Mouse (Mus musculus): Measurements from ENCODE around the gene Rlbp1. TPM values are rescaled to one million over a fixed set of nuclear protein-coding genes. Genes with fewer than 3 reads are reported as not detected.

Gene Rlbp1
- 0.04 TPM for polyA plus RNA-seq (2012; fragmentation: generic; extraction: Trizol)
- long read RNA-seq, experiment 1 = 0 reads
- long read RNA-seq, experiment 2 = 0 reads

DNA sequence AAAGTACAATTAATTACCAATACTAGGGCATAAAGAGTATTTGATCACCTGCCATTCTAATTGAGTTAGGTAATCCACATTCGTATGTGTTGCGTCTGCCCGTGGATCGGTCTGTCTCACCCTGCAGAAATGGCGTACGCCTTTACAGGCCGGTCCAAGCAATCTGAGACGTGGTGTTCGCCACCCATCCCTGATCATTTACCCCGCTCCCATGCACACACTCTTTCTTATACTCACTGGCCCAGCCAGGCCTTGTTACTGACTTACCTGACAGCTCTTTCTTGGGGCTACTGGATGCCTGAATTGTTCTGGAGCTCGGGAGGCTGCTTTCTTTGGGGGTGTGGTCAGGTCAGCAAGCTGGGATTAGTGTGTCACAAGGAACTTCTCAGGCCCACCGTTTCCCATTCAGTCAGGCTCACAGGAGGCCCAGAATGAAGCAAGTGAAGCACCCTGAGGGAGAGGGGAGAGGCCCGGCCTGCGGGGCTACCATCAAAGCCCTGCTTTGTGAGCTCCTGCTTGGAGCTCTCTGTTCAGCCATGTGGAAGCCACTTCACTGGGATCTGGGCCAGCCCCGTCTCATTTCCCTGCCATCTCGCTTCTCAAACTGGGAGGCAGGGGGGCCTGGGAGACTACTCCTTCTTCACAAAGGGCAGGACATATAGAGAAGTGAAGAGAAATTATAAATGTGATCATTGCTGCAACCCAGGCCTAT is at the start of gene Rlbp1:
Gene Rlbp1 (minus strand): TSS at position 627 of the 712 bp plus-strand sequence.
- TF ChIP-seq CEBPB (IDR thresholded peaks at IDR 0.05; ENCODE audit: low read depth) = no peak
- TF ChIP-seq MYOG (IDR thresholded peaks at IDR 0.05; ENCODE audit: control insufficient read depth, extremely low read depth, insufficient read length) = no peak
- no peak for TF ChIP-seq USF1 (IDR thresholded peaks at IDR 0.05; ENCODE audit: low read depth)
- TF ChIP-seq MYOD1 (IDR thresholded peaks at IDR 0.05; ENCODE audit: control insufficient read depth, insufficient read length, low read depth) = no peak
- TF ChIP-seq CTCF (IDR thresholded peaks at IDR 0.05; ENCODE audit: control insufficient read depth, insufficient read depth, insufficient read length) = no peak
- no peak for TF ChIP-seq FOSL1 (IDR thresholded peaks at IDR 0.05; ENCODE audit: insufficient read depth, low read length, poor library complexity, severe bottlenecking)
- no peak for TF ChIP-seq MAX (IDR thresholded peaks at IDR 0.05)
- no peak within 1 kb of the TSS for H3K4me3 ChIP-seq (ENCODE audit: insufficient read depth, poor library complexity, severe bottlenecking)
- H3K79me3 ChIP-seq (ENCODE audit: low read depth) = no peaks in the 10 kb centered on the region
- no peak within 1 kb of the TSS for H3ac ChIP-seq (ENCODE audit: control insufficient read depth, insufficient read length, low read depth)
- H3K27me3 ChIP-seq (ENCODE audit: control insufficient read depth, insufficient read depth, insufficient read length) = peaks cover 23% of the 10 kb centered on the region
- no peaks in the 10 kb centered on the region for H3K36me3 ChIP-seq (ENCODE audit: control insufficient read depth, insufficient read depth)
- H3K79me2 ChIP-seq (ENCODE audit: control insufficient read depth, insufficient read depth) = no peaks in the 10 kb centered on the region

DNA sequence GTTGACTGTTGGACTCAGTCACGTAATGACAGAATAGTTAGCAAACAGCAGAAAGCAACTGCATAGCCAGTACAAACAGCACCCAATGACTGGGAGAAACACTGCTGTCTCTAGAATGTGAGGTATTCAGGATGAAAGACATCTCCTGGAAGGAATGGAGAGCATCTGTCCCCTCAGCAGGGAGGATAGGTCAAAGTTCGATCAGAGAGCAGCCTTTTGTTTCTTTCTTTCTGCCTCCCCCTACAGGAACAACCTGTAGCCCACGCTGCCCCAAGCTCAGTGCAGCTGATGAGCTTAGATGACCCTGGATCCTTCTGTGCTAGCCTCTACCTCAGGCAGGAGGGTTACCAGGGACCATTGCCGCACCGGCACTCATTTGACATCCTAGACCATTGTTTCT is 41.4 kb upstream of the Rlbp1 start:
- Histone ChIP-seq H3K36me3 (ENCODE audit: control insufficient read depth, insufficient read depth) (no peaks in the 10 kb centered on the region), H3K79me3 (ENCODE audit: low read depth) (no peaks in the 10 kb centered on the region), H3ac (ENCODE audit: control insufficient read depth, insufficient read length, low read depth) (no peak overlapping the region), H3K79me2 (ENCODE audit: control insufficient read depth, insufficient read depth) (no peaks in the 10 kb centered on the region), H3K4me3 (ENCODE audit: insufficient read depth, poor library complexity, severe bottlenecking) (no peak overlapping the region), H3K27me3 (ENCODE audit: control insufficient read depth, insufficient read depth, insufficient read length) (no peaks in the 10 kb centered on the region)
- TF ChIP-seq USF1 (IDR thresholded peaks at IDR 0.05; ENCODE audit: low read depth) (no peak), FOSL1 (IDR thresholded peaks at IDR 0.05; ENCODE audit: insufficient read depth, low read length, poor library complexity, severe bottlenecking) (no peak), MYOG (IDR thresholded peaks at IDR 0.05; ENCODE audit: control insufficient read depth, extremely low read depth, insufficient read length) (no peak), CEBPB (IDR thresholded peaks at IDR 0.05; ENCODE audit: low read depth) (no peak), CTCF (IDR thresholded peaks at IDR 0.05; ENCODE audit: control insufficient read depth, insufficient read depth, insufficient read length) (no peak), MAX (IDR thresholded peaks at IDR 0.05) (no peak), MYOD1 (IDR thresholded peaks at IDR 0.05; ENCODE audit: control insufficient read depth, insufficient read length, low read depth) (no peak)

GRCm38 (mm10) chr7:79425804-79426203 is 39.0 kb upstream of the Rlbp1 start:
- H3K4me3 ChIP-seq (ENCODE audit: insufficient read depth, poor library complexity, severe bottlenecking) = no peak overlapping the region
- H3ac ChIP-seq (ENCODE audit: control insufficient read depth, insufficient read length, low read depth) = no peak overlapping the region
- TF ChIP-seq MYOD1 (IDR thresholded peaks at IDR 0.05; ENCODE audit: control insufficient read depth, insufficient read length, low read depth) = no peak
- no peak for TF ChIP-seq FOSL1 (IDR thresholded peaks at IDR 0.05; ENCODE audit: insufficient read depth, low read length, poor library complexity, severe bottlenecking)
- TF ChIP-seq USF1 (IDR thresholded peaks at IDR 0.05; ENCODE audit: low read depth) = no peak
- TF ChIP-seq CTCF (IDR thresholded peaks at IDR 0.05; ENCODE audit: control insufficient read depth, insufficient read depth, insufficient read length) = no peak
- TF ChIP-seq MAX (IDR thresholded peaks at IDR 0.05) = no peak
- no peak for TF ChIP-seq MYOG (IDR thresholded peaks at IDR 0.05; ENCODE audit: control insufficient read depth, extremely low read depth, insufficient read length)
- TF ChIP-seq CEBPB (IDR thresholded peaks at IDR 0.05; ENCODE audit: low read depth) = no peak
- H3K36me3 ChIP-seq (ENCODE audit: control insufficient read depth, insufficient read depth) = no peaks in the 10 kb centered on the region
- H3K79me3 ChIP-seq (ENCODE audit: low read depth) = no peaks in the 10 kb centered on the region
- no peaks in the 10 kb centered on the region for H3K79me2 ChIP-seq (ENCODE audit: control insufficient read depth, insufficient read depth)
- no peaks in the 10 kb centered on the region for H3K27me3 ChIP-seq (ENCODE audit: control insufficient read depth, insufficient read depth, insufficient read length)

GRCm38 (mm10) chr7:79422876-79423275 is 36.0 kb upstream of the Rlbp1 start:
- Histone ChIP-seq H3K79me2 (ENCODE audit: control insufficient read depth, insufficient read depth) (no peaks in the 10 kb centered on the region), H3K27me3 (ENCODE audit: control insufficient read depth, insufficient read depth, insufficient read length) (no peaks in the 10 kb centered on the region), H3K4me3 (ENCODE audit: insufficient read depth, poor library complexity, severe bottlenecking) (no peak overlapping the region), H3K79me3 (ENCODE audit: low read depth) (no peaks in the 10 kb centered on the region), H3ac (ENCODE audit: control insufficient read depth, insufficient read length, low read depth) (no peak overlapping the region), H3K36me3 (ENCODE audit: control insufficient read depth, insufficient read depth) (no peaks in the 10 kb centered on the region)
- TF ChIP-seq FOSL1 (IDR thresholded peaks at IDR 0.05; ENCODE audit: insufficient read depth, low read length, poor library complexity, severe bottlenecking) (no peak), MYOG (IDR thresholded peaks at IDR 0.05; ENCODE audit: control insufficient read depth, extremely low read depth, insufficient read length) (no peak)

- H3K4me3 ChIP-seq (ENCODE audit: insufficient read depth, poor library complexity, severe bottlenecking) = no peak overlapping the region
- H3K36me3 ChIP-seq (ENCODE audit: control insufficient read depth, insufficient read depth) = peaks cover 6% of the 10 kb centered on the region
Measured at GRCm38 (mm10) chr7:79419950-79420349, 33.1 kb upstream of the Rlbp1 start.

More at GRCm38 (mm10) chr7:79419950-79420349, 33.1 kb upstream of the Rlbp1 start:
- H3K27me3 ChIP-seq (ENCODE audit: control insufficient read depth, insufficient read depth, insufficient read length) = no peaks in the 10 kb centered on the region
- H3K79me2 ChIP-seq (ENCODE audit: control insufficient read depth, insufficient read depth) = no peaks in the 10 kb centered on the region
- no peaks in the 10 kb centered on the region for H3K79me3 ChIP-seq (ENCODE audit: low read depth)
- TF ChIP-seq MYOD1 (IDR thresholded peaks at IDR 0.05; ENCODE audit: control insufficient read depth, insufficient read length, low read depth) = no peak
- no peak for TF ChIP-seq CEBPB (IDR thresholded peaks at IDR 0.05; ENCODE audit: low read depth)
- no peak for TF ChIP-seq CTCF (IDR thresholded peaks at IDR 0.05; ENCODE audit: control insufficient read depth, insufficient read depth, insufficient read length)
- no peak for TF ChIP-seq MAX (IDR thresholded peaks at IDR 0.05)
- TF ChIP-seq MYOG (IDR thresholded peaks at IDR 0.05; ENCODE audit: control insufficient read depth, extremely low read depth, insufficient read length) = no peak
- no peak for TF ChIP-seq FOSL1 (IDR thresholded peaks at IDR 0.05; ENCODE audit: insufficient read depth, low read length, poor library complexity, severe bottlenecking)
- TF ChIP-seq USF1 (IDR thresholded peaks at IDR 0.05; ENCODE audit: low read depth) = no peak
- H3ac ChIP-seq (ENCODE audit: control insufficient read depth, insufficient read length, low read depth) = no peak overlapping the region
